Mouse (Mus musculus) kidney, embryonic 16.5 days (tissue): Measurements from ENCODE around the gene Tmem39a. TPM values are rescaled to one million over a fixed set of nuclear protein-coding genes. Genes with fewer than 3 reads are reported as not detected.

Source experiments
- ATAC-seq: fragments of 200-750 bp; cut with Nextera tagmentation; 2 replicates; pipeline ENCODE4 v1.8.0; 2017; ENCODE audit warnings: moderate TSS enrichment; ENCODE audit not compliant: low FRiP score, low TSS enrichment
- H3K27ac ChIP-seq: fragments of 300-500 bp; sonication (generic); 2 replicates; pipeline ENCODE4 v1.5.1; 2014; ENCODE audit warnings: low read length
- H3K27me3 ChIP-seq: fragments of 300-500 bp; sonication (generic); 2 replicates; pipeline ENCODE4 v1.6.1; 2014; ENCODE audit warnings: low read length, control low read depth, mixed read lengths; ENCODE audit not compliant: insufficient read depth
- H3K36me3 ChIP-seq: fragments of 300-500 bp; sonication (generic); 2 replicates; pipeline ENCODE4 v1.6.1; 2014; ENCODE audit warnings: low read length, control low read depth, mixed read lengths; ENCODE audit not compliant: insufficient read depth
- H3K4me1 ChIP-seq: fragments of 300-500 bp; sonication (generic); 2 replicates; pipeline ENCODE4 v1.6.1; 2014; ENCODE audit warnings: low read length, control low read depth, mixed read lengths; ENCODE audit not compliant: insufficient read depth
- H3K4me2 ChIP-seq: fragments of 300-500 bp; sonication (generic); replicated peaks from 2 replicates; pipeline ENCODE4 v1.6.1; 2014; ENCODE audit warnings: low read depth, low read length
- H3K4me3 ChIP-seq: fragments of 300-500 bp; sonication (generic); 2 replicates; pipeline ENCODE4 v1.5.1; 2014; ENCODE audit warnings: mild to moderate bottlenecking, low read length
- H3K9ac ChIP-seq: fragments of 300-500 bp; sonication (generic); replicated peaks from 2 replicates; pipeline ENCODE4 v1.6.1; 2014; ENCODE audit warnings: low read length
- H3K9me3 ChIP-seq: fragments of 300-500 bp; sonication (generic); 2 replicates; pipeline ENCODE4 v1.6.1; 2016; ENCODE audit warnings: low read length, control low read depth
- WGBS: fragments of 180-500 bp; shearing (Covaris S2); extraction: QIAGEN DNeasy Blood & Tissue Kit; methylation state at CpG from one replicate; pipeline ENCODE4 v1.1.7; 2014; 5-methylcytosine and 5-hydroxymethylcytosine counted together
- polyA plus RNA-seq: library from polyadenylated mRNA; unstranded; fragments of >200 nt; fragmentation: Nextera tagmentation; extraction: Ambion mirVana; gene quantifications from 2 replicates; pipeline ENCODE4 v1.2.1, GENCODE M21; 2015

Gene Tmem39a
- polyA plus RNA-seq, 1 experiment from 2014 or later: 139 TPM

- peak; percentile 2; the same call in 1 of the 2 replicates for ATAC-seq
- WGBS: 75% methylated on average over 2 of the region's 2 CpGs
- Histone ChIP-seq H3K4me1 (0 out of 2 replicates have a peak, but pooled peaks cover 7% of the 10 kb centered on the region), H3K9ac (no peak overlapping the region), H3K27ac (no peak overlapping the region), H3K36me3 (no peaks in the 10 kb centered on the region), H3K9me3 (no peaks in the 10 kb centered on the region), H3K27me3 (no peaks in the 10 kb centered on the region), H3K4me3 (no peak overlapping the region), H3K4me2 (no peak overlapping the region)
Measured at GRCm38 (mm10) chr16:38622283-38622682, 63.8 kb downstream of the Tmem39a start.

GRCm38 (mm10) chr16:38624303-38624702 is 65.8 kb downstream of the Tmem39a start:
- no peaks in the 10 kb centered on the region for H3K36me3 ChIP-seq
- 0 out of 2 replicates have a peak, but pooled peaks cover 7% of the 10 kb centered on the region for H3K4me1 ChIP-seq
- no peak overlapping the region for H3K4me2 ChIP-seq
- no peaks in the 10 kb centered on the region for H3K9me3 ChIP-seq
- ATAC-seq: no peak
- no peaks in the 10 kb centered on the region for H3K27me3 ChIP-seq
- 79% methylated on average over 11 of the region's 11 CpGs for WGBS
- H3K9ac ChIP-seq: no peak overlapping the region
- no peak overlapping the region for H3K4me3 ChIP-seq
- no peak overlapping the region for H3K27ac ChIP-seq

GRCm38 (mm10) chr16:38625411-38625810 is 66.9 kb downstream of the Tmem39a start:
- Histone ChIP-seq H3K9ac (no peak overlapping the region), H3K36me3 (no peaks in the 10 kb centered on the region), H3K27ac (no peak overlapping the region), H3K9me3 (no peaks in the 10 kb centered on the region), H3K27me3 (no peaks in the 10 kb centered on the region), H3K4me2 (no peak overlapping the region), H3K4me1 (0 out of 2 replicates have a peak, but pooled peaks cover 7% of the 10 kb centered on the region), H3K4me3 (no peak overlapping the region)
- ATAC-seq: no peak
- WGBS: 78% methylated on average over 7 of the region's 7 CpGs

- Histone ChIP-seq H3K27ac (no peak overlapping the region), H3K36me3 (no peaks in the 10 kb centered on the region), H3K9me3 (no peaks in the 10 kb centered on the region), H3K9ac (no peak overlapping the region), H3K4me2 (no peak overlapping the region), H3K4me1 (0 out of 2 replicates have a peak, but pooled peaks cover 7% of the 10 kb centered on the region), H3K4me3 (no peak overlapping the region), H3K27me3 (no peaks in the 10 kb centered on the region)
- 74% methylated on average over 10 of the region's 10 CpGs for WGBS
- ATAC-seq: no peak
Measured at GRCm38 (mm10) chr16:38625811-38626369, 67.4 kb downstream of the Tmem39a start.

GRCm38 (mm10) chr16:38632147-38632546 is 73.6 kb downstream of the Tmem39a start:
- no peak for ATAC-seq
- 62% methylated on average over 6 of the region's 6 CpGs for WGBS

GRCm38 (mm10) chr16:38635833-38636390 is 77.4 kb downstream of the Tmem39a start:
- Histone ChIP-seq H3K9me3 (no peaks in the 10 kb centered on the region), H3K4me1 (0 out of 2 replicates have a peak, but pooled peaks cover 4% of the 10 kb centered on the region), H3K4me3 (no peak overlapping the region), H3K4me2 (no peak overlapping the region), H3K36me3 (0 out of 2 replicates have a peak, but pooled peaks cover 5% of the 10 kb centered on the region), H3K27ac (no peak overlapping the region), H3K27me3 (no peaks in the 10 kb centered on the region), H3K9ac (no peak overlapping the region)
- WGBS: 78% methylated on average over 8 of the region's 8 CpGs
- no peak for ATAC-seq

More at GRCm38 (mm10) chr16:38632147-38632546, 73.6 kb downstream of the Tmem39a start:
- no peak overlapping the region for H3K4me2 ChIP-seq
- H3K27ac ChIP-seq: no peak overlapping the region
- H3K4me3 ChIP-seq: no peak overlapping the region
- H3K36me3 ChIP-seq: no peaks in the 10 kb centered on the region
- 0 out of 2 replicates have a peak, but pooled peaks cover 4% of the 10 kb centered on the region for H3K4me1 ChIP-seq
- H3K9ac ChIP-seq: no peak overlapping the region
- H3K27me3 ChIP-seq: no peaks in the 10 kb centered on the region
- H3K9me3 ChIP-seq: no peaks in the 10 kb centered on the region

- H3K4me3 ChIP-seq: no peak overlapping the region
- H3K36me3 ChIP-seq: 0 out of 2 replicates have a peak, but pooled peaks cover 5% of the 10 kb centered on the region
- H3K9me3 ChIP-seq: no peaks in the 10 kb centered on the region
- H3K27ac ChIP-seq: no peak overlapping the region
- WGBS: 46% methylated on average over 9 of the region's 9 CpGs
- H3K9ac ChIP-seq: no peak overlapping the region
- no peaks in the 10 kb centered on the region for H3K27me3 ChIP-seq
- 0 out of 2 replicates have a peak, but pooled peaks cover 4% of the 10 kb centered on the region for H3K4me1 ChIP-seq
- no peak for ATAC-seq
- no peak overlapping the region for H3K4me2 ChIP-seq
Measured at GRCm38 (mm10) chr16:38636682-38637081, 78.2 kb downstream of the Tmem39a start.

GRCm38 (mm10) chr16:38637085-38637484 is 78.6 kb downstream of the Tmem39a start:
- H3K9ac ChIP-seq: no peak overlapping the region
- no peak overlapping the region for H3K4me3 ChIP-seq
- 71% methylated on average over 10 of the region's 10 CpGs for WGBS
- no peak overlapping the region for H3K27ac ChIP-seq
- 0 out of 2 replicates have a peak, but pooled peaks cover 5% of the 10 kb centered on the region for H3K36me3 ChIP-seq
- no peaks in the 10 kb centered on the region for H3K27me3 ChIP-seq
- no peak for ATAC-seq
- H3K4me1 ChIP-seq: 0 out of 2 replicates have a peak, but pooled peaks cover 4% of the 10 kb centered on the region
- H3K9me3 ChIP-seq: no peaks in the 10 kb centered on the region
- H3K4me2 ChIP-seq: no peak overlapping the region
